Mouse (Mus musculus): ENCODE measurements around the gene Fbxw5.

Fbxw5 gene

DNA sequence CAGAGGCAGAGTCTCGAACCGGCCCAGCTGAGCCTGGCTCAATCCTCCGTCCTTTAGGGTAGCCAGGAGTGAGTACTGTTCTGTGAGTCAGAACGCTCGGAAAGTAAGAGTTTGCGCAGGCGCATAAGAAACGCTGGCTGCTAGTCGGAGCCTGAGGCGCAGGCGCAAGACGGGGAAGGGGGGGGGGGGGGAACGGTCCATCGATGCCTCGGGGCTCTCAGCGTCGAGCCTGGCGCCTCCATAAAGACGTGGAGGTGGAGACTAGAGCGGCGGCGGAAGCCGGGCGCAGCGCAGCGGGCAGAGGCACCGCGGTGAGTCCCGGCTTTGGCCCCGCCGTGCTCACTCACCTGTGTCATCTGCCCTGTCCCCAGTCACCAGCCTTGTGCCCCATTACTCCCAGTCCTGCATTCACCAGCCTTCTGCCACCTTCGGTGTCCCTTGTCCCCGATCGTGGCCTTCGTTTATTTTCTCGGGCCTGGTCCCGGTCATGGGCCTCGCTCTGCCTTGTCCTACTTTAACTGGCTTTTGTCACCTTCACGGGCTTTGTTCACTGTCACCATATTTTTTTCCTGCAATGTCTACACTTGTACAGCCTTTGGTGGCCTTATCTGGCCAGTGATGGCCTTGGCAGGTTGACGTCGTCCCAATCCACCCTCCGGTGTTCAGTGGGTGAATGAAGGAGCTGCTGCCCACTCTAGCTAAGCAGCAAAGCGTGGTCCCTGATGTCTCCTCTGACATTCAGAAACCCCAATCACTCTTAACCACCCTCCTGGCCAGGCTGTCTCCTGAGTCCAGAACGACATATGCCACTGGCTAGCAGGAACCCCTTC, at the start of gene Fbxw5:
Gene Fbxw5, plus strand, starts transcription at position 175 of the 830 bp plus-strand sequence.
- peak; percentile 88 for DNase-seq

DNA sequence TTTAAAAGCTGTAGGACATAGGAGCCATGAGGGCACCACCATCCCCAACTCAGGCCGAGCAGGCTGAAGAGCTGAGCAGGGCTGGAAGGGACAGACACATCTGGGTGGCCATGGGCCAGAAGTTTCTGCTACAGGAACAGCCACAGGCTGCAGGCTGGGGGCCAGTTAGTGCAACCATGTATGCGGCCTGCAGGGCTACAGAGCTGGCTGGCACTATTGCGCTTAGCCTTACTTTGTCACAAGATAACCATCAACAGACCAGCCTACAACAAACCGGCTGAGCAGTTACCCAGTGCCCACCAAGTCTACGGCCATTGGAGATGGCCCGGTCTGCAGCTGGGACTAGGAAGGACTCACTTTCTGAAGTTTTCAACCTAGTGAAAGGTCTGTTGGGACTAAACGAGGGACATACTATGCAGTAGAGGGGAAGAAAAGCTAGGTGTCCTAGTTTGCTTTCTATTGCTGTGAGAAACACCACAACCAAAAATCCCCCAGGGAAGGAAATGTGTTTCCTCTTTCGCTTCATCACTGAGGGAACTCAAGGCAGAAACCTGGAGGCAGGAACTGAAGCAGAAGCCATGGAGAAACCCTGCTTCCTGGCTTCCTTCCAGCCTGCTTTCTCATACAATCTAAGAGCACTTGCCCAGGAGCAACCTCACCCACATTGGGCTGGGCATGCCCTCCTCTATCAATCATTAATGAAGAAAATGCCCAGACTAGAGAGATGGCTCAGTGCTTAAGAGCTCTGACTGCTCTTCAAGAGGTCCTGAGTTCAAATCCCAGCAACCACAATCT, 49.5 kb upstream of the Fbxw5 start:
- no peak for DNase-seq

DNA sequence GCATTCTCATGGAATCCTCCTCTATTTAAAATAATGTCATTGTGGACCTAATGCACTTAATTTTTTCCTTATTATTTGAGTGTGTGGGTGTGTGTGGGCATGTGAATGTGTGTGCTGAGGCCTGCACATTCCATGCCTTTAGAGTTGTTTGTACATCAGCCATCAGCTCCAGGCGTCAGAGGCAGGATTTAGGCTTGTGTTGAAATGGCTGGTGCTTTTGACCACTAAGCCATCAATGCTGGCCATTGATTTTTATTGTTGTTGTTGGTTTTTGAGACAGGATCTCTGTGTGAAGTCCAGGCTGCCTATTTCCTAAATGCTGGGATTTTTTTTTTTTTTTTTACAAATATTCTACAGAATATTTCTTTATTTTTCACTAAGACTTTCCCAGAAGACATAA, 47.6 kb upstream of the Fbxw5 start:
- DNase-seq: no peak

DNA sequence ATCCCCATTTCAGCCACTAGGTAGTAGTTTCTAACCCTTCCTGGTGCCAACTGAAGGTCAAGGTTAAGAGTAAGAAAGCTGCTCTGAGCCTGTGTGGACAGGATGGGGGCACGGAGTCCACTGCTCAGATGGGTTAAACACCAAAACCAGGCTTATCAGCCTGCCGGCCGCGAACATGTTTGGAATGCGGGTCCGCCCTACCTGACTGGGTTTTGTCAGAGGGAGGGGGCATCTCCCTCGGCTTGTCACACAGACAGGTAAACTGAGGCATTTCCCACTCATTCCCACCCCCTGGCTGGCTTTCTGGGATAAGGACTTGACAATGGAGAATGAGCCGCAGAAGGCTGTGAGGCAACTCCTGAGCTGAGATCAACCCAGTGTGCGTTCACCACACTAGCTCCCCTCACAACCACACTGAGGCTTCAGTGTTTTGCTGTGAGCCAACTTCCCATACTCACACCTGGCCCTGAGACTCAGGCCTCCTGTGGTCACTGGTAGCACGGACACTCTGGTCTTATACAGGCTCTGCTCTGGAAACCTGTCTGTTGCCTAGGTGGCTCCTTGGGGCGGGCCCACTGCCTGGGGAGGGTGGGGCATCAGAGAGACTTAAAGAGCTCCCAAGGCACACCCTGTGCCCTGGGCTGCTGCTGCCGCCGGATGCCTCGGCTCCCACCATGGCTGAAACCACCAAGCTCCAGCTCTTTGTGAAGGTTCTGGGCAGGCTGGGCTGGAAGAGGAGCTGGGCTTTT, 44.2 kb upstream of the Fbxw5 start, which contains the start of gene Clic3:
Gene Clic3, plus strand, starts transcription at position 634 of the 749 bp plus-strand sequence.
- DNase-seq: no peak

DNA sequence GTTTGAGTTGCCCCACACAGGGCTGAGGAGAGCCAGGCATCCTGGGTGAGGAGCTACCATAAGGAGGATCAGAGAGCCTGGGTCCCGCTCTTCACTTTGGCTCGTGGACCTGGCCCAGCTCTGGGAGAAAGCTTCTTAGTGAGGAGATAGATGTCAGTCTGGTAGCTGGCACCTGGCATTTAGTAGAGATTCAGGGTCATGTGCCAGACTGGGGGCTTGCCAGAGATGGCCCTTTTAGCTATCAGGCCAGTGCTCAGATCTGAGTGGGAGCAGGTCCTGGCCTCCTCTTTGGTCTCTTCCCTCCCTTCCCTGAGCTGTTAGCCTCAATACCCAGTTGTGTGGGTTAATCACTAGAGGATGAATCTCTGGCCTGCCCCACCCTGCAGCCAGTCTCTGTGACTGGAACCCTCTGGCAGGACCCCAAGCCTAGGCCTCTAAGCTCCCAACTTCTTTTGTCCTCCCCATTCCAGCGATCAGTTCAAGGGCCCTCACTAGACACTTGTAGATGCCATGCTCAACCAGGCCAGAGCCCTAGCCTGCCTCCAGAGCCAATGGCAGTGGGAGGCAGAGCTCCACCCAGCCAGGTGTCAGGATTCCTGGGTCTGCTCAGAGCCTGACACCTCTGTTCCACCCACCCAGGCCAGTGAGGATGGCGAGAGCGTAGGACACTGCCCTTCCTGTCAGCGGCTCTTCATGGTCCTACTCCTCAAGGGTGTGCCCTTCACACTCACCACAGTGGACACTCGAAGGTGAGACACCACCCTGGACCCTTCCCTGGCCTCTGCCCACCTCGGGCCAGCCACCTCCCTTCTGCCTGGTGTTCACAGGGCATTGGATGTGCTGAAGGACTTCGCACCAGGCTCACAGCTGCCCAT, 43.3 kb upstream of the Fbxw5 start:
- no peak for DNase-seq

DNA sequence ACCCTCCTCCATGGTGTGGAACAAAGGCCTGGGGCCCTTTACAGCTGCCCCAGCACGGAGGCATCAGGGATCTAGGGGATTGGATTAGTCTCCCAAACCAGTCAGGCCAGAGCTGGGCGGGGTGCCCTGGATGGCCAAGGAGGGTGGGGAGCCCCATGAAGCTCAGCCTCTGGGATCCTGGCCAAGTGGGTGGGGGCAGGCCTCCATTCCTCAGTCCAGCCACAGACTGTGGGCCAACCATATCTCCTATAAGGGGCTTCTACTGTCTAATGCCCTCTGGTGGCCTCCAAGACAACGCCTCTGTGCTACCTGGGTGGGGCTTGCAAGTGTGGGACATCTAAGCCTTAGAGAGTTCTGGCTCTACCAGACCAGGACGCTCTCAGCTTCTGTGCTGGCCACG, 41.6 kb upstream of the Fbxw5 start:
- no peak for DNase-seq

DNA sequence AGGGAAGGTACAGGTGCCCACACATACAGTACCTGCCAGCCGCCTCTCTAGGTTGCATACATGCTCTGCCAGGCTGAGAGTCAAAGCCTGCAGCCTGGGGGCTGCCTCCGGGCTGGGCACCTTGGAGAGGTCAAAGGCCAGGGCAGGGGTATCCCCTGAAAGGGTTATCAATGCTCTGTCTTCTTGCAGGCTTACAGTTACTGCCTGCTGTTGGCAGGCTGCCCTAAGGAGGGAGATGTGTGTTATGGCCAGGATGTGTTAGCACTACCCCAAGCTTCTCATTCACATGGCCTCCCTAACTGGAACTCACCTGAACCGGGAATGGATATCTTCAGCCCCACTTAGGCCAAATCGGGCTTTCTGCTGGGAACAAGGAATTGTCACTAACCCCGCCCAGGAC, 40.4 kb upstream of the Fbxw5 start:
- peak; percentile 33 for DNase-seq

DNA sequence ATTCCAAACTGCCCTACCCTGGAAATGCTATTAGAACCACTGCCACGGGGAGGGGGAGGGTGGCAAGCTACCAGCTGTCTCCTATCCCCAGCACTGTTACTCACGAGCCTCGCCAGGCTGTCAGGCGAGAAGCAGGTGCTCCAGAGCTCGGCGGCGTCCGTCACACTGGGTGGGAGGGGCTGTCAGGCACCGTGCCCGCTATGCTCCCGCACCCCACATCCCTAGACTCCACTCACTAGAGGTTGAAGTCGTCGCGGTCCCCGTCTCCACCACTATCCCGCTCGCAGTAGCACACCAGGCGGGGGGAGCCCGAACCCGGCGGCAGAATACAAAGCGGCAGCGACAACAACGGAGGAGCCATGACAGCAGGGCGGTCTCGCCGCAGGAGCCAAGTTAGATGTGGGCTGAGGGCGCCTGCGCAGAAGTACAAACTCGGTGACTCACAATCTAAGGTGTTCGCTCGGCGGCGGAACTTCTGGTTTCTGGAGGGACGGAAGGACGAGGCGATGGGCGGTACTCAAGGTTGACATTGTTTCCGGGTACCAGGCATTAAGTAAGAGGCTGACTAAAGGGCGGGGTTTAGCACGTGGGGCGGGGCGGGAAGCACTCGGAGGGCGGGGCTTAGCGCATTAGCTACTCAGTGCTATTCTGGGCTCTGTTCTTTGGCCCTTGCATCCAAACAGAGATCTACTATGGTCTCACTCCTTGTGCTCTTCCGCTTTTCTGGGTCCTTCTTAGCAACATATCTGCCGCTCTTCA, 39.8 kb upstream of the Fbxw5 start, which contains the start of gene Paxx:
Gene Paxx, minus strand, starts transcription at position 544 of the 759 bp plus-strand sequence.
- peak; percentile 95 for DNase-seq

DNA sequence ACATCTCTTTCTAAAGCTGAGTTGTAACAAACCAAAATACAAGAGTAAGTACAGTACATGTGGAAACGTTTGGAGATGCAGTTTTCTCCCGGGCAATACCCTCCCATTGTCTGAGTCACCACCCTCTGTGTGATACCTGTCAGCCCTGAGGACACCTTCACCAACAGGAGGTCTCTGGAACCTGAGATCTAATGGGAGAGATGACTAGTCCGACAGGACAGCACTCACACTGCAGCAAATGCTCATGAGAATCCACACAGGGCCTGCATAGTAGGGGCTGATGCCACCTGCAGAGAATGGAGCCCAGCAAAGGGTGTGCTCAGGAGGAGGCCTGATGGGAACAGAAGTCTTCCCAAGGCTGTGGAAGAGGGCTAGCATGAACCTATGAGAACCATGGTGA, 39.1 kb upstream of the Fbxw5 start:
- no peak for DNase-seq

DNA sequence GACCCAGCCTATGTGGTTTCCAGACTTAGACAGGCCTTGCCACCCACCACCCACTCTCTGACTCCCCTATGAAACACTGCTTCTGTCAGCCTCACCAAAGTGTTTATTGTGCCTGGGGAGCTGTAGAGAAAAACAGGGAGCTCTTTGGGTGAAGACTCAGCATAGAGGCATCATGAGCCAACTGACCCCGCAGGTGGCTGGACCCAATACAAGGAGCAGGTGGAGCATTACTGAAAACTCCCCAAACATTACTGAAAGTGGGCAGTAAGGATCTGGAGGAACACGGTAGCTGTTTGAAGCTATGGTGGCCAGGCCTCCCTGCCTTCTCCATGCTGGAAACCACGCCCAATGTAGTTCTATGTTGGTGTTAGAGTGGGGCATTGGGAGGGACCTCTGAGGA, 36.9 kb upstream of the Fbxw5 start:
- no peak for DNase-seq

DNA sequence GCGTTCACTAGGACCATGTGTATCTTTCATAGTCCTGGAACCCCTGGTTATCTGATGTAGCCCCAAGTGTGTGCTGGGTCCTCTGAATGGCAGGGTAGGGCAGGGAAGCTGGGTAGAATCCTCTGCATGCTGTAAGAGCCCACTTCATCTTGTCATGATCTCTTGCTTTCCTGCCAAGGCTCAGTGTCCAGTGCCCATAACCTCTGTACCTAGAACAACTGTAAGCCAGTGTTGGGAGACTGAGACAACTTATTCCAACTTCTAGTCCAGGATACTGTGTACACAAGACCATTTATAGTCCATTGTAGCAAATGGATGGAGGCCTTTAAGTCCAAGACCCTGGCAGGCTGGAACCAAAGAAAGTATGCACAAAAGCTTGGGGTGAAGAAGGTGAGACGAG, 35.3 kb upstream of the Fbxw5 start:
- no peak for DNase-seq

DNA sequence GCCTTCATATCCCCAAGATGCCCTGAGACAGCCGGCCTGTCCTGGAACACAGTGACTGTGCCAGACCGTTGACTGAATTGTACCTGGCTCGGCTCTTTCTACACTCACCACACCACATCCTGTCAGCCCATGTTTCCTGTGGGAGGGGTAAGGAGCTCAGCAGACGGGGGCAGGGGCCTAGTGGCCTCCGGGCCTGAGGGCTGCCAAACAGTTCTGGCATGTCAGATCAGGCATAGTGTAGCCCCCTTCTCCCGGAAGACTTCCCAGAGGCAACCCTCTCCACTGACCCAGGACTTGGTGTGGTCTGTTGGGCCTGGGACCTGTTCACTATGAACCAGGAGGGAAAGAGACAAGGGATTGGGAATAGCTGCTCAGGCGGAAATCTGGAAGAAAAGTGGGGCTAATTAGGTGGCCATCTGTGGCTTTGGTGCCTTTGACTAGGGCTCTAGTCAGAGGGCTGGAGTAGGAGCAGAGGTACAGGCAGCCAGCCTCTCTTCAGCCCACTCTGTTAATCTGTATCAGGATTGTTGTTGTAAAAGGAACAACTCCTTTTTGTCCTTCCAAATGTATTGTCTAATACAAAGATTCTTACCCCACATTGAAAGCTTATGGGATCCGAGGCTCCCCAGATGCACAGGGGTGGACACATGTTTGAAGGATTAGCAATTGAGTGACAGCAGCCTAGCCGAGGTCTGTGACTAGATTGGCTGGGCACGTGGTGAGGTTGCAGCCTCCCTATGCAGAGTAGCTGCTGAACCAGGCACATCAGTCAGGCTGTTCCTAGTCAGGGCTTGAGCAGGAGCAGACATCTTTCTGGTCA, 34.5 kb upstream of the Fbxw5 start:
- DNase-seq: peak; percentile 87

DNA sequence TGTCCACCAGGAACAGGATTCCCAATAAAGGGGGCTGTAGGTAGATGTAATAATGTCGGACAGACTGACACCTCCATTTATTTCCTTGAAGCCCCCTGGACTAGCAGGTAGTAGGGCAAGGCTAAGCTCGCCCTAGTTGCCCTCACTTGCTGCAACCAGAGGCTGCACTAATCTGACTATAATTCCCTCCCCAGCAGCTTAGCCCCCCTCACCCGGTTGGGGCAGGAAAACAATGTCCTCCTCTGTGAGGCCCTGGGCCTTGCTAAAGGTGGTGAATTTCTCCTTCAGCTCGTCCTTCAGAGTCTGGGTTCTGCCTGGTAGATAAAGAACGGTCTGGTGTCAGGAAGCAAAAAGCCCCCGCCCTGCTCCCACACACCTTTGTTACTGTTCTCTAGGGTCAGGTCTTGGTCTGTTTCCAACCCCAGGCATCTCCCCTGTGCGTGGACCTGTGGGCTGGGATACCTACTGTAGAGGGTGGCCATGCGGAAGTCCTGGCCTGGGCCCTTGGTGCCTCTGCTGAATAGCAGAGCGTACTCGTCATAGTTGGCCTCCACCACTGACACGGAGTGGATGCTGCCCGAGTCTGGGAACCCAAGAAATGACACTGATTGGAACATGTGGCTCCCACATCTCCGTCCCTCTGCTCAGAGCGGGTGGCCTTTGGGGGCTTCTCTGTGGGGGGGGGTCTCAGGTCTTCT, 32.8 kb upstream of the Fbxw5 start:
- DNase-seq: no peak

DNA sequence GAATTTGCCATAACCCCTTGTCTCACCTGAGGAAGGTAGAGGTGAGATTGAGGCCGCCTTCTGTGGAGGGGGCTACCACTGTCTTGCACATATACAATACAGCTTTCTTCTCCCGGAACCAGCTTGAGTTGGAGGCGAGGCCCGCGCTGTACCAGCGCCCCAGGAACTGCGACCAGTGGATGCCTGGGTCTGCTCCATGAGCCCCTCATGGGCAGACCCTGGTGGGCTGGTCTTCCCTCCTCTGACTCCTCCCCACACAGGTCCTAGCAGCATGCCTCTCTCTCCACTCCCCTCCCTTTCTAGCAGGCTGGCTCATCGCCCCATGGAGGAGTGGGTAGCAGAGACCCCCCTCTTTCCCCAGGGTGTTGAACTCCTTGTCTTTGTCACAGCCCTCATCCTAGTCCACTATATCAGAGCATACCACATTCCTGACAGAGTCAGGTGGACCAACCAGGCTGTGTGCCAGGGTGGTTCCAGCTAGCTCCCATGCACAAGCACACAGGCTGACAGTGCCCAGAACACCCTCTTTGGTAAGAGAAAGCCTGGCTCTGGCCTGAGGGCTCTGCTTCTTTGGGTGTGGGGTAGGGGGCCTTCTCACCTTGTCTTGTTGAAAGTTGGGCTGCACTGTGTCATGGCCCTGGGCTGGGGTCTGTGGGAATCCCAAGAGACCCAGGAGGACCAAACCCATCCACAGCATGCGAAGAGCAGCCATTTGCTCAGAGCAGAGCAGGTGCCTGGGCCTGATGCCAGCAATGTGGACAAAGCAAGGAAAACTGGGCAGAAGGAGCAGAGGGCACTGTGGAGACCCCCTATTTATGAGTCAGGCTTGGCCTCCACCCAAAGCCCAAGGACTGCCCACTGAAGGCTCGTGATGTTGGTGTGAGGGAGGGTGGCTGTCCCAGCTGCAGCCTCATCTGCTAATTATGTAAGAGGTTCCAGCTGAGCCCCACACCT, 31.3 kb upstream of the Fbxw5 start:
- no peak for DNase-seq

DNA sequence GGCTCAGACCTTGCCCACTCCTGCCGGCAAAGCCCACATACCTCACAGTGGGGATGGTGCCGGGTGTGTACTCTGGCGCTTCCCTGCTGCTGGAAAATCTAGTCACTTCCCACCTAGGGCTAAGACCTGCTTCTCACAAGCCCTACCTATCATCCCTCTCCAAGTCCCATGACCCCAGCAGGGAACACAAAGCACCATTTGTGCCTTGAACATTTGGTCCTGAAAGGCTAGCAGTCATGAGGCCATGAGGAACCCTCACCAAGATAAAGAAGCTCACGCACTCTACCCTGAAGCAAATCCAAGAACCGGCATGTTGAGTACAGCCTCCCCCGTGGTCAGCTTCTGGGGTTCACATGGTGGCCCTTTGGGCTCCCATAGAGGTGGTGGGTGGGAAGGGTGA, 30.6 kb upstream of the Fbxw5 start, which contains the start of gene Ptgds:
Gene Ptgds, minus strand, starts transcription at position 78 of the 400 bp plus-strand sequence.
- DNase-seq: no peak

DNA sequence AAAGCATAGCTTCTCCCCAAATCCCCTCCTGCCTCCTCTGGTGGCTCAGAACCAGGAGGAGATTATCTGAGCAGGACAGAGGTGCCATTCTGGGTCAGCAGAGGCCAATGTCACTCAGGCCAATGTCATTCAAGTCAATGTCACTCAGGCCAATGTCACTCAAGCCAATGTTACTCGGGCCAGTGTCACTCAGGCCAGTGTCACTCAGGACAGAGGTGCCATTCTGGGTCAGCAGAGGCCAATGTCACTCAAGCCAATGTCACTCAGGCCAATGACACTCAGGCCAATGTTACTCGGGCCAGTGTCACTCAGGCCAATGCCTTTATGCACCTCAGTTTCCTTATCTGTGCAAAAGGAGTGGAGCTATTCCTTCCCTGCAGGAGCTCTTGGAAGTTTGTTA, 28.0 kb upstream of the Fbxw5 start:
- no peak for DNase-seq

DNA sequence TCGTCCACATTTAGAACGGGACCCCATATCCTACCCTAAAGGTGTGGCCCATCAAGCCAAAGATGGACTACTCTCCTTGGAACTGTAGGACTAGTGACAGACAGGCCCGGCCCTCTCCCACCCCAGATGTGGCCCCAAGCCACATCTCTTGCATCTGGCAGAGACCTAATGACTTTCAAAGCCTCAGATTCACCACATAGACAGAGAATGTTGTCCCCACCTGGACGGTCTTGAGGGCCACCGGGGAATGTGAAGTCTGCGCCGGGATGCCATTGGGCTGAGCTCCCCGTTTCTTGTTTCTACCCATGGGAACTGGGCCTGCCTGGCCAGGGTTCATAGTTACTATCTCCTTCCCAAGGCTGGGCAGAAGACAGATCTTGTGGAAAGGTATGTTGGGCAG, 23.0 kb upstream of the Fbxw5 start:
- DNase-seq: no peak

DNA sequence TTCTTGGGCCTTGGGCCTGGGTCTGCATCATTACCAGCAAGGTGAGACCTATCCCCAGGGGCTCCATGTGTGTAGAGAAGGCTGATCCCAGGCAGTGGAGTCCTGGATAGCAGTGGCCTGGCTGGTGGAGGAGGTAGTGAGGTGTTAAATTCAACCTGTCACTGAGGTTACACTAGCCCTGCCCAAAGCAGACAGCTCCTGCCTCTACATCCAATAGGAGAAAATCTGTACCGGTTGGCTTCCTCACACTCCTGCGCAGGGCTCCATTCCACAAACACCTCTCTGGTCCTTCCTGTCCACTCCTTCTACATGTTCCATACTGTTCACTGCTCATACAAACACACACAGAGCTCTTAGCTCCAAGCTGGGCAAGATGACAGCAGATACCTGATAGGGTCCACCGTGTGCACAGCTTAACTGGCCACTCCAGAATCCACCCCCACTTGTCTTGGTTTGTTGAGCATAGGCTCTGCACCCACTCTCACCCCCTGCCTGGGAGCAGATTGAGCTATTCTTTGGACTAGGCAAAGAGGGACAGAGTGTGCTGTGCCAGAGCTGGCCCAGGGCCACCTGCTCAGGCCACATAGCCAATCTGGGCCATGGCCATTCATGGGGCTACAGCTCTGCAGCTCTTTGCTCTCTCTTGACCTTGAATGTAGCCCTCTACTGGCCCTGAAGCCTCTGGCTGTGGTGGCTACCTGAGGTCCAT, 22.4 kb upstream of the Fbxw5 start:
- no peak for DNase-seq

Data from thymus, postnatal 14 days (tissue).